Mouse (Mus musculus) G1E (cell line): ENCODE data around the gene Mab21l1. TPM values are rescaled to one million over a fixed set of nuclear protein-coding genes. Genes with fewer than 3 reads are reported as not detected.
A peak's percentile ranks its signal among the peaks of the same experiment; 100 is the strongest.

Source experiments
- ATAC-seq: 2 replicates; pipeline ENCODE4 v1.8.0; 2016; ENCODE audit warnings: mild to moderate bottlenecking; ENCODE audit not compliant: insufficient number of reproducible peaks, poor library complexity, low FRiP score, severe bottlenecking; ENCODE audit errors: extremely low read depth
- DNase-seq: peaks from one replicate; pipeline ENCODE4 v3.0.0; 2012; ENCODE audit warnings: low spot score
- H3K27me3 ChIP-seq: 2 replicates; pipeline ENCODE4 v1.6.1; 2012; ENCODE audit warnings: mild to moderate bottlenecking, low read length, inconsistent platforms; ENCODE audit not compliant: insufficient read depth
- H3K36me3 ChIP-seq: replicated peaks from 2 replicates; pipeline ENCODE3; 2012; ENCODE audit warnings: mild to moderate bottlenecking, inconsistent platforms
- H3K4me1 ChIP-seq: 2 replicates; pipeline ENCODE4 v1.6.1; 2012; ENCODE audit warnings: low read depth, low read length, inconsistent platforms, mixed read lengths; ENCODE audit not compliant: insufficient read depth
- H3K4me3 ChIP-seq: 2 replicates; pipeline ENCODE4 v1.5.1; 2012; ENCODE audit warnings: low read depth, mild to moderate bottlenecking, inconsistent platforms, low read length, moderate library complexity, mixed read lengths
- H3K9me3 ChIP-seq: replicated peaks from 2 replicates; pipeline ENCODE4 v1.6.1; 2012; ENCODE audit warnings: inconsistent platforms
- CTCF ChIP-seq: IDR thresholded peaks from 2 replicates; pipeline ENCODE4 v1.5.1; 2012; ENCODE audit warnings: low read depth, low read length, inconsistent platforms, mixed read lengths
- GATA1 ChIP-seq: IDR thresholded peaks from 2 replicates; pipeline ENCODE4 v1.6.1; 2012; ENCODE audit warnings: borderline replicate concordance, low read length, inconsistent platforms, mixed read lengths
- GATA2 ChIP-seq: IDR thresholded peaks from 2 replicates; pipeline ENCODE4 v1.6.1; 2012; ENCODE audit warnings: low read depth, low read length, inconsistent platforms, borderline replicate concordance
- POLR2AphosphoS5 ChIP-seq: IDR thresholded peaks from 2 replicates; pipeline ENCODE4 v1.6.1; 2012; ENCODE audit warnings: low read depth, low read length, inconsistent platforms; ENCODE audit not compliant: insufficient replicate concordance
- TAL1 ChIP-seq: conservative IDR thresholded peaks from 2 replicates; pipeline ENCODE4 v1.6.1; 2012; ENCODE audit warnings: low read depth, low read length, inconsistent platforms, mixed read lengths
- polyA plus RNA-seq: library from polyadenylated mRNA; stranded (reverse); fragments of >175 nt; gene quantifications from 2 replicates; pipeline ENCODE4 v1.2.3, GENCODE M21; 2012
- total RNA-seq, 2 experiments: library from RNA; stranded (forward) in 1 of 2; stranded (reverse) in 1 of 2; fragments of 200-1000 nt in 1 of 2; fragments of >200 nt in 1 of 2; fragmentation: Nextera tagmentation in 1 of 2; gene quantifications; 2 replicates each; pipeline ENCODE4 v1.2.3; 2014 to 2017

Mab21l1 gene
- total and polyA plus RNA-seq, 3 experiments: 0.16 TPM; not detected in 2

DNA sequence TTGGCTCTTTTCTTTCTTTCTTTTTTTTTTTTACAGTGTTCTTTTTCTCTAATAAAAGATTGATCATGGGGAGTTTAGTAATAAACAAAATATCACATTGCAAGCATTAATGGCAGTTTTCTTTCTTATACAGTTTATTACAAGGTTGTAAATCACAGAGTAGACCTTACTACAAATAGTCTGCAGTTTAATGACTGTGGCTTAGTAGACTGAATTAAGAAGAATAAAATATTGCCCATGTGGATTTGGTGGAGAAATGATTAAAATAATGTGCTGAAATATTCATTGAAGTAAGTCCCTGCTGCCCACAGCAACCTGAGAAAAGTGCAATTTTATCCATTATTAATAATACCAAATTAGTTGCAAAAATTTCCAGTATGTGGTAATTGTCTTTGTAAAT, 37.3 kb downstream of the Mab21l1 start:
- Histone ChIP-seq H3K36me3 (no peaks in the 10 kb centered on the region), H3K4me3 (no peak overlapping the region), H3K9me3 (peaks cover 4% of the 10 kb centered on the region; the same call in 1 of the 2 replicates), H3K4me1 (no peaks in the 10 kb centered on the region), H3K27me3 (no peaks in the 10 kb centered on the region)
- TF ChIP-seq TAL1: no peak
- TF ChIP-seq POLR2AphosphoS5: no peak
- no peak for TF ChIP-seq GATA1
- TF ChIP-seq CTCF: no peak
- no peak for TF ChIP-seq GATA2
- DNase-seq (no peak), ATAC-seq (no peak)

- TF ChIP-seq GATA2 (no peak), CTCF (no peak), TAL1 (no peak), POLR2AphosphoS5 (no peak), GATA1 (no peak)
- H3K36me3 ChIP-seq: no peaks in the 10 kb centered on the region
- H3K4me1 ChIP-seq: no peaks in the 10 kb centered on the region
- peaks cover 8% of the 10 kb centered on the region for H3K9me3 ChIP-seq
- DNase-seq: no peak
- H3K27me3 ChIP-seq: no peaks in the 10 kb centered on the region
- no peak overlapping the region for H3K4me3 ChIP-seq
- no peak for ATAC-seq
Observed at GRCm38 (mm10) chr3:55824864-55825263, 42.6 kb downstream of the Mab21l1 start.

DNA sequence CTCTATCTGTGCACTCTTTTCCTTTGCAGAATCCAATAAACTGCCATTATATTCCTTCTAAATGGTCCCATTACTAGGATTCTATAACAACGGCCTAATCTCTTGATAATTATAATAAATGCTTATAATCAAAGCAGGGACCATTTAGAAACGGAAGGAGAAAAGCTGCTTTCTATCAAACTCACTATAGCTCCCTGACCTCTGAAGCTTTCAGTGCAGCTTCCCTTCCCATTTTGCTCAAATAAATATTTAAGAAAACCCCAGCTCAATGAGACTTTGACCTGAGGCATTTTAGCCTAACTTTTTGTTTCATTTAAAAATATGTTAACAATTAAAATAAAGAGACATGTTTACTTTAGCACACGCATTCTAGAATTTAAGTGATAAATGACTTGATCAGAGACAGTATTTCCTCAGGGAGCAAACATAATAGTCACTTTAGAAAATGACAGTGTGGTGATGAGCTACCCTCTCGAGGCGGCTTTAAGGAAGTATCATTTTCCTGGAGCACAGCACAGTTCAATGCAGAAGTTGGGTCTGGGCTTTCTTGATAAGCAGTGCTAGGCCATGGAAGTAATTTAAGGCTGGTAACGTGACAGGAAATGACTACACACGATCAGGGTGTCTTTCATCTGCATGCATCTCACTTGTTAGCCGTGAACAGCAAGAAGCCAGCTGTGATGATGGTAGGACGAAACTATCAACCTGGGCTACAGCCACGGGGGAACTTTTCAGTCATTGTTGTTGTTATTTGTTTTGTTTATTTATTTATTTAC, 46.4 kb downstream of the Mab21l1 start:
- no peak overlapping the region for H3K4me3 ChIP-seq
- no peaks in the 10 kb centered on the region for H3K4me1 ChIP-seq
- H3K9me3 ChIP-seq: peaks cover 6% of the 10 kb centered on the region
- DNase-seq: no peak
- H3K36me3 ChIP-seq: no peaks in the 10 kb centered on the region
- no peak for TF ChIP-seq POLR2AphosphoS5
- no peak for TF ChIP-seq GATA1
- no peak for TF ChIP-seq TAL1
- no peak for TF ChIP-seq CTCF
- no peak for TF ChIP-seq GATA2
- no peaks in the 10 kb centered on the region for H3K27me3 ChIP-seq
- peak; percentile 71 for ATAC-seq

DNA sequence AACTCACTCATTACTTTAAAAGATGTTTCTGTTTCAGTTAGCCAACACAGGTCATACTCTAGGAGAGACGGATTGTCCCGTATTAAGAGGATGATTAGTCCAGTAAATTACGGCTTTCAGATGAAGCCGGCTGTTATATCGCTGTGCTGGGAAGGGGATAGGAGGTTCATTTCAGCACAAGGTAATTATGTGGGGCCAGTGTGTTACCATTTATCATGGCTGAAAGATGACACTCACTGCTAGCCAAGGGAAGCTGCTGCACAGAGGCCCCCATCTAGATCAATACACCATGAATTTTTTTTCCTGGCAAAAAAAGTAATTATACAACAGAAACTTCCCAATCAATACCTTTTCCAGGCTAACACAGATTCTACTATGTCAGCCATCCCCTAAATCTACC, 47.9 kb downstream of the Mab21l1 start:
- DNase-seq: no peak
- H3K4me1 ChIP-seq: no peaks in the 10 kb centered on the region
- no peaks in the 10 kb centered on the region; the same call in none of the 2 replicates for H3K9me3 ChIP-seq
- ATAC-seq: no peak
- no peaks in the 10 kb centered on the region for H3K27me3 ChIP-seq
- H3K36me3 ChIP-seq: no peaks in the 10 kb centered on the region
- no peak for TF ChIP-seq CTCF
- no peak for TF ChIP-seq POLR2AphosphoS5
- TF ChIP-seq TAL1: no peak
- no peak for TF ChIP-seq GATA1
- H3K4me3 ChIP-seq: no peak overlapping the region
